Mouse (Mus musculus) G1E (cell line): ENCODE data around the gene Odf3b. TPM values are rescaled to one million over a fixed set of nuclear protein-coding genes. Genes with fewer than 3 reads are reported as not detected.

Experiments
- ATAC-seq: 2 replicates; pipeline ENCODE4 v1.8.0; 2016; ENCODE audit warnings: mild to moderate bottlenecking; ENCODE audit not compliant: insufficient number of reproducible peaks, poor library complexity, low FRiP score, severe bottlenecking; ENCODE audit errors: extremely low read depth
- DNase-seq: peaks from one replicate; pipeline ENCODE4 v3.0.0; 2012; ENCODE audit warnings: low spot score
- H3K27me3 ChIP-seq: 2 replicates; pipeline ENCODE4 v1.6.1; 2012; ENCODE audit warnings: mild to moderate bottlenecking, low read length, inconsistent platforms; ENCODE audit not compliant: insufficient read depth
- H3K36me3 ChIP-seq: replicated peaks from 2 replicates; pipeline ENCODE3; 2012; ENCODE audit warnings: mild to moderate bottlenecking, inconsistent platforms
- H3K4me1 ChIP-seq: 2 replicates; pipeline ENCODE4 v1.6.1; 2012; ENCODE audit warnings: low read depth, low read length, inconsistent platforms, mixed read lengths; ENCODE audit not compliant: insufficient read depth
- H3K4me3 ChIP-seq: 2 replicates; pipeline ENCODE4 v1.5.1; 2012; ENCODE audit warnings: low read depth, mild to moderate bottlenecking, inconsistent platforms, low read length, moderate library complexity, mixed read lengths
- H3K9me3 ChIP-seq: replicated peaks from 2 replicates; pipeline ENCODE4 v1.6.1; 2012; ENCODE audit warnings: inconsistent platforms
- CTCF ChIP-seq: IDR thresholded peaks from 2 replicates; pipeline ENCODE4 v1.5.1; 2012; ENCODE audit warnings: low read depth, low read length, inconsistent platforms, mixed read lengths
- GATA1 ChIP-seq: IDR thresholded peaks from 2 replicates; pipeline ENCODE4 v1.6.1; 2012; ENCODE audit warnings: borderline replicate concordance, low read length, inconsistent platforms, mixed read lengths
- GATA2 ChIP-seq: IDR thresholded peaks from 2 replicates; pipeline ENCODE4 v1.6.1; 2012; ENCODE audit warnings: low read depth, low read length, inconsistent platforms, borderline replicate concordance
- POLR2AphosphoS5 ChIP-seq: IDR thresholded peaks from 2 replicates; pipeline ENCODE4 v1.6.1; 2012; ENCODE audit warnings: low read depth, low read length, inconsistent platforms; ENCODE audit not compliant: insufficient replicate concordance
- TAL1 ChIP-seq: conservative IDR thresholded peaks from 2 replicates; pipeline ENCODE4 v1.6.1; 2012; ENCODE audit warnings: low read depth, low read length, inconsistent platforms, mixed read lengths
- polyA plus RNA-seq: library from polyadenylated mRNA; stranded (reverse); fragments of >175 nt; gene quantifications from 2 replicates; pipeline ENCODE4 v1.2.3, GENCODE M21; 2012
- total RNA-seq, 2 experiments: library from RNA; stranded (forward) in 1 of 2; stranded (reverse) in 1 of 2; fragments of 200-1000 nt in 1 of 2; fragments of >200 nt in 1 of 2; fragmentation: Nextera tagmentation in 1 of 2; gene quantifications; 2 replicates each; pipeline ENCODE4 v1.2.3; 2014 to 2017

Odf3b gene
- total and polyA plus RNA-seq, 3 experiments: not detected

DNA sequence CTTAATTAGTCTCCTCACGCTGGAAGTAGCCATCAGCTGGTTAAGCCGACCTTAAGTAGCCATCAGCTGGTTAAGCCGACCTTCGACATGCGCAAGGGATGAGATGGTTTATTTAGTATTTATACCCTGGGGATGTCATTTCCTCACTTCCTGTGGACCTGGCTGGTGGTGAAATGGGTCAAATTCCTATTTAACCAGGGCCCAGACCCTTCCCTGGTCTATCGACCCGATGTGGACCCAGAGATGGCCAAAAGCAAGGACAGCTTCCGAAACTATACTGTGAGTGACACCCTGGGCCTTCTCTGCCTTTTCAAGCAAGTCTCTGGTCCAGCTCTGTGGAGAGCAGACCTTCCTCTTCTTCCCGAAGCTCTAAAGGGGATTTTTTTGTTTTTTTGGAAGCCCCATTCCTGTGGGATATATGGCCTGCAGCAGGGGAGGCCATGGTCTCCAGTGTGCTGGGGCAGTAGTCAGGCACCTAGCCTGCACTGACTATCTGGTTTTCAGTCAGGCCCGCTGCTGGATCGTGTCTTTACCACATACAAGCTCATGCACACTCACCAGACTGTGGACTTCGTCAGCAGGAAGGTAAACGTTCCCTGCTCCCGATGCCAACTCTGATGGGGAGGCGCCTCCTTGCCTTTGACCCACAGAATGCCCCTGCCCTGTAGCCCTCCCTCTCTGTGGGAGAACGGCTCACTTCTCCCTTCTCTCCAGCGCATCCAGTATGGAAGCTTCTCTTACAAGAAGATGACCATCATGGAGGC, 44.1 kb downstream of the Odf3b start:
- Histone ChIP-seq H3K36me3 (no peaks in the 10 kb centered on the region), H3K4me1 (peaks cover 5% of the 10 kb centered on the region), H3K9me3 (no peaks in the 10 kb centered on the region), H3K27me3 (peaks cover 27% of the 10 kb centered on the region), H3K4me3 (no peak overlapping the region)
- ATAC-seq (no peak), DNase-seq (no peak)
- no peak for TF ChIP-seq GATA1
- TF ChIP-seq GATA2: no peak
- no peak for TF ChIP-seq POLR2AphosphoS5
- TF ChIP-seq CTCF: no peak
- no peak for TF ChIP-seq TAL1

DNA sequence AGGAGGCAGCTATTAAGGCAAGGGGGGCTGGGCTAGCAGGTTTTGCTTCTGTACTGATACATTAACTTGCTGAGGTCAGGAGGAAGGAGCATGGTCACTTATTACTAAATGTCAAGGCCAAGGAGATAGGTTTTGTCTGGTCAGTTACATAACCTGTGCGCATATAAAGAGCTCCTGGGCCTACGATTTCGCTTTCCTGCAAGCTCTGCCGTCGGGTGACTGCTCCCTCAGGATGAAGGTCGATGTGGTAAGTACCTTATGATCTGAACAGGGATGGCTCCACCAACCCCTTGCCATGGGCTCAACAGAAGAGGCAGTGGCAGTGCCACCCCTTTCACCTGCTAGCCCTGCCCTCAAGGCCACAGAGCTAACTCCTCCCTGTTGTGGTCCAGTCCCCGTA, 44.8 kb downstream of the Odf3b start, which contains the start of gene Miox:
TSS of gene Miox (plus strand) at position 128 of the 400 bp plus-strand sequence.
- no peak within 1 kb of the TSS for H3K4me3 ChIP-seq
- H3K9me3 ChIP-seq: no peaks in the 10 kb centered on the region
- no peaks in the 10 kb centered on the region for H3K4me1 ChIP-seq
- ATAC-seq: no peak
- H3K27me3 ChIP-seq: peaks cover 27% of the 10 kb centered on the region
- DNase-seq: no peak
- H3K36me3 ChIP-seq: no peaks in the 10 kb centered on the region
- TF ChIP-seq POLR2AphosphoS5 (no peak), CTCF (no peak), GATA1 (no peak), GATA2 (no peak), TAL1 (no peak)

Other genes starting within 250 kb of the Odf3b start
Only the 20 nearest of the 23 such genes appear.
- 9.9 and 10.6 TPM in 2 replicates for gene Plxnb2, start 198.5 kb downstream of the Odf3b start, total RNA-seq (2014; fragmentation: Nextera tagmentation)
- 1.8 and 3.1 TPM in 2 replicates for gene Plxnb2, start 198.5 kb downstream of the Odf3b start, total RNA-seq (2017)
- gene Plxnb2, start 198.5 kb downstream of the Odf3b start, polyA plus RNA-seq: 15.5 and 17.6 TPM in 2 replicates
- gene Dennd6b, start 182.8 kb downstream of the Odf3b start, total RNA-seq (2014; fragmentation: Nextera tagmentation): 3.5 and 4.0 TPM in 2 replicates
- gene Dennd6b, start 182.8 kb downstream of the Odf3b start, total RNA-seq (2017): 1.8 and 2.3 TPM in 2 replicates
- gene Dennd6b, start 182.8 kb downstream of the Odf3b start, polyA plus RNA-seq: 7.3 and 7.6 TPM in 2 replicates
- gene Ppp6r2, start 167.7 kb downstream of the Odf3b start, total RNA-seq (2014; fragmentation: Nextera tagmentation): 47.6 and 65.5 TPM in 2 replicates
- 34.9 and 104 TPM in 2 replicates for gene Ppp6r2, start 167.7 kb downstream of the Odf3b start, total RNA-seq (2017)
- gene Ppp6r2, start 167.7 kb downstream of the Odf3b start, polyA plus RNA-seq: 105 and 107 TPM in 2 replicates
- gene Sbf1, start 64.0 kb downstream of the Odf3b start, total RNA-seq (2014; fragmentation: Nextera tagmentation): 100 and 128 TPM in 2 replicates
- gene Sbf1, start 64.0 kb downstream of the Odf3b start, total RNA-seq (2017): 40.5 and 42.5 TPM in 2 replicates
- gene Sbf1, start 64.0 kb downstream of the Odf3b start, polyA plus RNA-seq: 104 and 145 TPM in 2 replicates
- not detected in 2 replicates for gene Adm2, start 56.6 kb downstream of the Odf3b start, total RNA-seq (2014; fragmentation: Nextera tagmentation)
- gene Adm2, start 56.6 kb downstream of the Odf3b start, total RNA-seq (2017): not detected in 2 replicates
- gene Adm2, start 56.6 kb downstream of the Odf3b start, polyA plus RNA-seq: 0.11 and 0.12 TPM in 2 replicates
- not detected in 2 replicates for gene Miox, start 44.9 kb downstream of the Odf3b start, total RNA-seq (2014; fragmentation: Nextera tagmentation)
- 0.11 and 0.12 TPM in 2 replicates for gene Miox, start 44.9 kb downstream of the Odf3b start, total RNA-seq (2017)
- gene Miox, start 44.9 kb downstream of the Odf3b start, polyA plus RNA-seq: not detected in 2 replicates
- gene Lmf2, start 23.6 kb downstream of the Odf3b start, total RNA-seq (2014; fragmentation: Nextera tagmentation): 42.7 and 76.3 TPM in 2 replicates
- 13.7 and 15.3 TPM in 2 replicates for gene Lmf2, start 23.6 kb downstream of the Odf3b start, total RNA-seq (2017)
- gene Lmf2, start 23.6 kb downstream of the Odf3b start, polyA plus RNA-seq: 116 and 125 TPM in 2 replicates
- 147 and 164 TPM in 2 replicates for gene Ncaph2, start 23.6 kb downstream of the Odf3b start, total RNA-seq (2014; fragmentation: Nextera tagmentation)
- gene Ncaph2, start 23.6 kb downstream of the Odf3b start, total RNA-seq (2017): 130 and 148 TPM in 2 replicates
- gene Ncaph2, start 23.6 kb downstream of the Odf3b start, polyA plus RNA-seq: 68.4 and 78.1 TPM in 2 replicates
- gene Sco2, start 5.4 kb downstream of the Odf3b start, total RNA-seq (2014; fragmentation: Nextera tagmentation): 9.5 and 15.0 TPM in 2 replicates
- gene Sco2, start 5.4 kb downstream of the Odf3b start, total RNA-seq (2017): 26.2 and 27.8 TPM in 2 replicates
- gene Sco2, start 5.4 kb downstream of the Odf3b start, polyA plus RNA-seq: 62.3 and 64.6 TPM in 2 replicates
- gene Tymp, start 2.2 kb downstream of the Odf3b start, total RNA-seq (2014; fragmentation: Nextera tagmentation): not detected in 2 replicates
- gene Tymp, start 2.2 kb downstream of the Odf3b start, total RNA-seq (2017): 0.27 and 0.35 TPM in 2 replicates
- gene Tymp, start 2.2 kb downstream of the Odf3b start, polyA plus RNA-seq: 0.61 and 0.69 TPM in 2 replicates
- not detected in 2 replicates for gene Klhdc7b, start 5.6 kb upstream of the Odf3b start, total RNA-seq (2014; fragmentation: Nextera tagmentation)
- gene Klhdc7b, start 5.6 kb upstream of the Odf3b start, total RNA-seq (2017): 0.05 TPM in 1 of 2 replicates, not detected in the other
- not detected in 2 replicates for gene Klhdc7b, start 5.6 kb upstream of the Odf3b start, polyA plus RNA-seq
- gene Syce3, start 31.2 kb upstream of the Odf3b start, total RNA-seq (2014; fragmentation: Nextera tagmentation): not detected in 2 replicates
- gene Syce3, start 31.2 kb upstream of the Odf3b start, total RNA-seq (2017): not detected in 2 replicates
- gene Syce3, start 31.2 kb upstream of the Odf3b start, polyA plus RNA-seq: not detected in 2 replicates
- 3.7 and 7.7 TPM in 2 replicates for gene Cpt1b, start 46.6 kb upstream of the Odf3b start, total RNA-seq (2014; fragmentation: Nextera tagmentation)
- 2.1 and 2.6 TPM in 2 replicates for gene Cpt1b, start 46.6 kb upstream of the Odf3b start, total RNA-seq (2017)
- gene Cpt1b, start 46.6 kb upstream of the Odf3b start, polyA plus RNA-seq: 0.77 and 0.88 TPM in 2 replicates
- gene C730034F03Rik, start 50.3 kb upstream of the Odf3b start, total RNA-seq (2014; fragmentation: Nextera tagmentation): 4.9 and 7.4 TPM in 2 replicates
- gene C730034F03Rik, start 50.3 kb upstream of the Odf3b start, total RNA-seq (2017): 2.6 and 4.9 TPM in 2 replicates
- gene C730034F03Rik, start 50.3 kb upstream of the Odf3b start, polyA plus RNA-seq: 0.24 and 0.25 TPM in 2 replicates
- gene Gm44502, start 50.4 kb upstream of the Odf3b start, total RNA-seq (2014; fragmentation: Nextera tagmentation): not detected in 2 replicates
- 0.12 and 0.71 TPM in 2 replicates for gene Gm44502, start 50.4 kb upstream of the Odf3b start, total RNA-seq (2017)
- 0.93 and 1.3 TPM in 2 replicates for gene Gm44502, start 50.4 kb upstream of the Odf3b start, polyA plus RNA-seq
- gene Chkb, start 50.6 kb upstream of the Odf3b start, total RNA-seq (2014; fragmentation: Nextera tagmentation): 19.3 and 32.8 TPM in 2 replicates
- gene Chkb, start 50.6 kb upstream of the Odf3b start, total RNA-seq (2017): 42.5 and 51.0 TPM in 2 replicates
- 75.9 and 85.4 TPM in 2 replicates for gene Chkb, start 50.6 kb upstream of the Odf3b start, polyA plus RNA-seq
- not detected in 2 replicates for gene Mapk8ip2, start 74.6 kb upstream of the Odf3b start, total RNA-seq (2014; fragmentation: Nextera tagmentation)
- 0.05 TPM in 1 of 2 replicates, not detected in the other for gene Mapk8ip2, start 74.6 kb upstream of the Odf3b start, total RNA-seq (2017)
- gene Mapk8ip2, start 74.6 kb upstream of the Odf3b start, polyA plus RNA-seq: 0.01 TPM in 1 of 2 replicates, not detected in the other
- 12.2 and 12.8 TPM in 2 replicates for gene Arsa, start 98.1 kb upstream of the Odf3b start, total RNA-seq (2014; fragmentation: Nextera tagmentation)
- gene Arsa, start 98.1 kb upstream of the Odf3b start, total RNA-seq (2017): 21.1 and 25.4 TPM in 2 replicates
- gene Arsa, start 98.1 kb upstream of the Odf3b start, polyA plus RNA-seq: 37.5 and 39.2 TPM in 2 replicates
- gene Shank3, start 120.3 kb upstream of the Odf3b start, total RNA-seq (2014; fragmentation: Nextera tagmentation): not detected in 2 replicates
- gene Shank3, start 120.3 kb upstream of the Odf3b start, total RNA-seq (2017): 0.46 and 0.55 TPM in 2 replicates
- 0.34 and 0.40 TPM in 2 replicates for gene Shank3, start 120.3 kb upstream of the Odf3b start, polyA plus RNA-seq
- gene Acr, start 189.0 kb upstream of the Odf3b start, total RNA-seq (2014; fragmentation: Nextera tagmentation): not detected in 2 replicates
- gene Acr, start 189.0 kb upstream of the Odf3b start, total RNA-seq (2017): not detected in 2 replicates
- not detected in 2 replicates for gene Acr, start 189.0 kb upstream of the Odf3b start, polyA plus RNA-seq